Mouse (Mus musculus) neural tube, embryonic 13.5 days (tissue): ENCODE data around the gene 1700016K19Rik. TPM values are rescaled to one million over a fixed set of nuclear protein-coding genes. Genes with fewer than 3 reads are reported as not detected.
"Not testable (repeated sequence)": the region's sequence is repeated elsewhere in the genome, so short reads cannot be mapped to it uniquely, and the experiment has no call there.

Experiments used
- ATAC-seq: fragments of 200-750 bp; cut with Nextera tagmentation; 2 replicates; pipeline ENCODE4 v1.8.0; 2017; ENCODE audit warnings: low read depth, mild to moderate bottlenecking, moderate TSS enrichment, moderate library complexity
- H3K27ac ChIP-seq: fragments of 300-500 bp; sonication (generic); replicated peaks from 2 replicates; pipeline ENCODE4 v1.5.1; 2015; ENCODE audit warnings: moderate library complexity, mild to moderate bottlenecking, inconsistent platforms
- H3K27me3 ChIP-seq: fragments of 300-500 bp; sonication (generic); 2 replicates; pipeline ENCODE4 v1.6.1; 2015; ENCODE audit warnings: mild to moderate bottlenecking, inconsistent platforms
- H3K36me3 ChIP-seq: fragments of 300-500 bp; sonication (generic); 2 replicates; pipeline ENCODE4 v1.6.1; 2015; ENCODE audit warnings: mild to moderate bottlenecking, inconsistent platforms
- H3K4me1 ChIP-seq: fragments of 300-500 bp; sonication (generic); replicated peaks from 2 replicates; pipeline ENCODE4 v1.6.1; 2015; ENCODE audit warnings: inconsistent platforms
- H3K4me2 ChIP-seq: fragments of 300-500 bp; sonication (generic); 2 replicates; pipeline ENCODE4 v1.6.1; 2015; ENCODE audit warnings: inconsistent platforms, mild to moderate bottlenecking, moderate library complexity
- H3K4me3 ChIP-seq: fragments of 300-500 bp; sonication (generic); 2 replicates; pipeline ENCODE4 v1.5.1; 2015; ENCODE audit warnings: mild to moderate bottlenecking, inconsistent platforms
- H3K9ac ChIP-seq: fragments of 300-500 bp; sonication (generic); 2 replicates; pipeline ENCODE4 v1.6.1; 2015; ENCODE audit warnings: moderate library complexity, mild to moderate bottlenecking, inconsistent platforms
- H3K9me3 ChIP-seq: fragments of 300-500 bp; sonication (generic); 2 replicates; pipeline ENCODE4 v1.6.1; 2016; ENCODE audit warnings: inconsistent platforms
- WGBS: fragments of 180-500 bp; shearing (Covaris S2); methylation state at CpG from one replicate; pipeline ENCODE4 v1.1.7; 2015; 5-methylcytosine and 5-hydroxymethylcytosine counted together
- polyA plus RNA-seq: library from polyadenylated mRNA; unstranded; fragments of >200 nt; fragmentation: Nextera tagmentation; extraction: Ambion mirVana; gene quantifications from 2 replicates; pipeline ENCODE4 v1.2.1, GENCODE M21; 2015

The 1700016K19Rik gene
- polyA plus RNA-seq, 1 experiment from 2014 or later: 0.43 TPM

- H3K36me3 ChIP-seq: no peaks in the 10 kb centered on the region
- ATAC-seq: no peak
- H3K9ac ChIP-seq: no peak overlapping the region
- H3K9me3 ChIP-seq: no peaks in the 10 kb centered on the region
- H3K27me3 ChIP-seq: no peaks in the 10 kb centered on the region
- WGBS: 87% methylated on average over 8 of the region's 8 CpGs
- no peaks in the 10 kb centered on the region for H3K4me1 ChIP-seq
- H3K4me2 ChIP-seq: no peak overlapping the region
- H3K27ac ChIP-seq: no peak overlapping the region
- H3K4me3 ChIP-seq: no peak overlapping the region
These were observed 7.8 kb upstream of the 1700016K19Rik start for GRCm38 (mm10) chr11:75991911-75992310.

DNA sequence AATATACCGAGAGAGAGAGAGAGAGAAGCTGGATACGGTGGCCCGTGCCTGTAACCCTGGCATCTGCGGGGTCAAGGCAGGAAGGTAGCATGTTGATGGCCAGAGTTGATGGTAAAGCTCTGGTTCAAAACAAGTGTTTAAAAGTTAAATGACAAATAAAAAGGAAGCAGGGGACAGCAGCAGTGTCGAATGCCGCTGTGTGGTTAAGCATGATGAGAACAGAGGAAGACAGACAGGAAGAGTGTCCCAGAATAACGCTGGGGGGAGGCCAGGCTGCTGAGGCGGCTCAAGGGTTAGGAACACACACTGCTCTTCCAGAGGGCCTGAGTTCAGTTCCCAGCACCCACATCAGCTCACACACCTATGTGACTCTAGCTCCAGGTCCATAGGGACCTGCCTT lies 7.2 kb upstream of the 1700016K19Rik start:
- no peak overlapping the region for H3K4me2 ChIP-seq
- ATAC-seq: no peak
- H3K4me1 ChIP-seq: no peaks in the 10 kb centered on the region
- no peaks in the 10 kb centered on the region for H3K36me3 ChIP-seq
- H3K27ac ChIP-seq: no peak overlapping the region
- no peak overlapping the region for H3K9ac ChIP-seq
- H3K27me3 ChIP-seq: no peaks in the 10 kb centered on the region
- WGBS: 85% methylated on average over 8 of the region's 8 CpGs
- no peak overlapping the region for H3K4me3 ChIP-seq
- H3K9me3 ChIP-seq: no peaks in the 10 kb centered on the region

- Histone ChIP-seq H3K4me3 (no peak overlapping the region), H3K27me3 (no peaks in the 10 kb centered on the region), H3K9ac (no peak overlapping the region), H3K4me1 (peaks cover under 1% of the 10 kb centered on the region; the same call in 1 of the 2 replicates), H3K36me3 (no peaks in the 10 kb centered on the region), H3K9me3 (no peaks in the 10 kb centered on the region), H3K27ac (no peak overlapping the region), H3K4me2 (no peak overlapping the region)
- 62% methylated on average over 9 of the region's 9 CpGs for WGBS
- no peak for ATAC-seq
These were observed 5.4 kb upstream of the 1700016K19Rik start for GRCm38 (mm10) chr11:75994357-75994756.

- H3K9ac ChIP-seq: no peak overlapping the region
- no peak overlapping the region for H3K4me3 ChIP-seq
- H3K9me3 ChIP-seq: no peaks in the 10 kb centered on the region
- H3K4me1 ChIP-seq: peaks cover 8% of the 10 kb centered on the region
- H3K27me3 ChIP-seq: peaks cover 20% of the 10 kb centered on the region
- H3K36me3 ChIP-seq: no peaks in the 10 kb centered on the region
- WGBS: 83% methylated on average over 5 of the region's 5 CpGs
- H3K27ac ChIP-seq: no peak overlapping the region
- ATAC-seq: no peak
- H3K4me2 ChIP-seq: no peak overlapping the region
These were observed 989 bp downstream of the 1700016K19Rik start for GRCm38 (mm10) chr11:76000701-76001100.

- no peak overlapping the region for H3K27ac ChIP-seq
- ATAC-seq: no peak
- no peak overlapping the region for H3K4me2 ChIP-seq
- no peaks in the 10 kb centered on the region for H3K9me3 ChIP-seq
- H3K36me3 ChIP-seq: no peaks in the 10 kb centered on the region
- no peak overlapping the region for H3K4me3 ChIP-seq
- H3K4me1 ChIP-seq: peaks cover 8% of the 10 kb centered on the region
- peaks cover 20% of the 10 kb centered on the region for H3K27me3 ChIP-seq
- no peak overlapping the region for H3K9ac ChIP-seq
- 64% methylated on average over 3 of the region's 3 CpGs for WGBS
These were observed 1.6 kb downstream of the 1700016K19Rik start for GRCm38 (mm10) chr11:76001237-76001878.

DNA sequence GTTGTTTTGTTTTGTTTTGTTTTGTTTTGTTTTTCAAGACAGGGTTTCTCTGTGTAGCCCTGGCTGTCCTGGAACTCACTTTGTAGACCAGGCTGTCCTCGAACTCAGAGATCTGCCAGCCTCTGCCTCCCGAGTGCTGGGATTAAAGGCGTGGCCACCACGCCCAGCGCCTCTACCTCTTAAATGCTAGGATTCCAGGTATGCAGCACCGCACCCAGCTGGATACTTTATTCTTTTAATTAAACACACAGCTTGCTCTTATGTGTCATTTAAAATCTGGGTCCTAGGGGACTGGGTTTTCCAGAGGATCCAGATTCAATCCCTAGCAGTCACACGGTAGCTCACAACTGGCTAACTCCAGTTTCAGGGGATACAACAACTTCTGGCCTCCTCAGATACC lies 4.6 kb downstream of the 1700016K19Rik start:
- ATAC-seq, H3K36me3 ChIP-seq, H3K27ac ChIP-seq, H3K4me1 ChIP-seq, H3K9ac ChIP-seq, H3K9me3 ChIP-seq, H3K4me2 ChIP-seq, H3K4me3 ChIP-seq: not testable (repeated sequence)
- peaks cover 20% of the 10 kb centered on the region for H3K27me3 ChIP-seq
- 93% methylated on average over 7 of the region's 7 CpGs for WGBS

GRCm38 (mm10) chr11:76008162-76008561 lies 8.4 kb downstream of the 1700016K19Rik start:
- WGBS: 73% methylated on average over 2 of the region's 2 CpGs
- Histone ChIP-seq H3K27me3 (no peaks in the 10 kb centered on the region), H3K4me1 (no peaks in the 10 kb centered on the region), H3K4me3 (no peak overlapping the region), H3K36me3 (no peaks in the 10 kb centered on the region), H3K27ac (no peak overlapping the region), H3K9me3 (no peaks in the 10 kb centered on the region), H3K9ac (no peak overlapping the region), H3K4me2 (no peak overlapping the region)
- no peak for ATAC-seq

DNA sequence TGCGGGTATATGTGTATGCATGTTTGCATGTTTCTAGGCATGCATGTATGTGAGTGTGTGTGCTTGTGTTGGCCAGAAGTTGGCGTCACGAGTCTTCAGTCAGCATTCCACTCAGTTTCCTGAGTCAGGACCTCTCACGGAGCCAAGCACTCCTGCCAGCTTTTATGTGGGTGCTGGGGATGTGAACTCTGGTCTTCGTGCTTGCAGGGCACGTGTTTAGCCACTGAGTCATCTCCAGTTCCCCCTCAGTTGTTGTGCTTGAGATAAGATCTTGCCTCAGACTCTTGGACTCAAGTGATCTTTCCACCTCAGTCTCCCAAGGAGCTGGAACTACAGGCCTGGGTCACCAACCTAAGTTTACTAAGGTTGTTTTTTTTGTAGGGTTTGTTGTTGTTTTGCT lies 9.4 kb downstream of the 1700016K19Rik start:
- Histone ChIP-seq H3K27me3 (no peaks in the 10 kb centered on the region), H3K4me2 (no peak overlapping the region), H3K9me3 (no peaks in the 10 kb centered on the region), H3K9ac (no peak overlapping the region), H3K4me1 (no peaks in the 10 kb centered on the region), H3K27ac (no peak overlapping the region), H3K36me3 (no peaks in the 10 kb centered on the region), H3K4me3 (no peak overlapping the region)
- 90% methylated on average over 6 of the region's 6 CpGs for WGBS
- ATAC-seq: no peak

- Histone ChIP-seq H3K4me3 (no peak overlapping the region), H3K36me3 (no peaks in the 10 kb centered on the region), H3K27me3 (no peaks in the 10 kb centered on the region), H3K4me1 (no peaks in the 10 kb centered on the region), H3K4me2 (no peak overlapping the region), H3K9me3 (no peaks in the 10 kb centered on the region), H3K9ac (no peak overlapping the region), H3K27ac (no peak overlapping the region)
- 84% methylated on average over 9 of the region's 9 CpGs for WGBS
- no peak for ATAC-seq
These were observed 11.3 kb downstream of the 1700016K19Rik start for GRCm38 (mm10) chr11:76010838-76011624.

GRCm38 (mm10) chr11:76015251-76015650 lies 15.5 kb downstream of the 1700016K19Rik start:
- Histone ChIP-seq H3K4me2 (no peak overlapping the region), H3K36me3 (no peaks in the 10 kb centered on the region), H3K9ac (no peak overlapping the region), H3K27ac (no peak overlapping the region), H3K4me1 (no peaks in the 10 kb centered on the region), H3K9me3 (no peaks in the 10 kb centered on the region), H3K4me3 (no peak overlapping the region), H3K27me3 (no peaks in the 10 kb centered on the region)
- no peak for ATAC-seq
- 86% methylated on average over 6 of the region's 6 CpGs for WGBS

DNA sequence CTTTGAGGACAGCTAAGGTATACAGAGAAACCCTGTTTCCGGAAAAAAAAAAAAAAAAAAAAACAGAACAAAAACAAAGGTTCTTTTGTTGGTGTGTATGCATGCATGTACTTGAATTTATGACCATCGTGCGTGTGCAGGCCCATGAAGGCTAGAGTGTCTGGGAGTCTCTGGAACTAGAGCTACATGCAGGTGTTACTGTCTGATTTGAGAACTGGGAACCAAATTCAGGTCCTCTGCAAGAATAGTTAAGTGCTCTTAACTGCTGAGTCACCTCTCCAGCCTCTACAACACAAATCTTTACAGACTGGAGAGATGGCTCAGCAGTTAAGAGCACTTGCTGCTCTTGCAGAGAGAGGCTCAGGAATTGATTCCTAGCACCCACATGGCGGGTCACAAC lies 16.1 kb downstream of the 1700016K19Rik start:
- no peak for ATAC-seq
- no peak overlapping the region for H3K4me3 ChIP-seq
- H3K27ac ChIP-seq: no peak overlapping the region
- H3K9ac ChIP-seq: no peak overlapping the region
- H3K27me3 ChIP-seq: no peaks in the 10 kb centered on the region
- H3K4me1 ChIP-seq: no peaks in the 10 kb centered on the region
- H3K9me3 ChIP-seq: no peaks in the 10 kb centered on the region
- 64% methylated on average over 4 of the region's 4 CpGs for WGBS
- no peak overlapping the region for H3K4me2 ChIP-seq
- H3K36me3 ChIP-seq: no peaks in the 10 kb centered on the region

- no peak overlapping the region for H3K4me3 ChIP-seq
- no peaks in the 10 kb centered on the region for H3K27me3 ChIP-seq
- 89% methylated on average over 4 of the region's 4 CpGs for WGBS
- no peaks in the 10 kb centered on the region for H3K36me3 ChIP-seq
- H3K27ac ChIP-seq: no peak overlapping the region
- no peak overlapping the region for H3K4me2 ChIP-seq
- no peaks in the 10 kb centered on the region for H3K4me1 ChIP-seq
- no peak for ATAC-seq
- no peaks in the 10 kb centered on the region for H3K9me3 ChIP-seq
- no peak overlapping the region for H3K9ac ChIP-seq
These were observed 20.2 kb downstream of the 1700016K19Rik start for GRCm38 (mm10) chr11:76019879-76020278.
